Mouse (Mus musculus) liver, embryonic 15.5 days (tissue): ENCODE data around the gene Paox. TPM values are rescaled to one million over a fixed set of nuclear protein-coding genes. Genes with fewer than 3 reads are reported as not detected.

Experiments used
- ATAC-seq: fragments of 200-750 bp; cut with Nextera tagmentation; 2 replicates; pipeline ENCODE4 v1.8.0; 2017; ENCODE audit warnings: moderate number of reproducible peaks, mild to moderate bottlenecking, moderate library complexity; ENCODE audit not compliant: insufficient read depth
- H3K27ac ChIP-seq: fragments of 300-500 bp; sonication (generic); replicated peaks from 2 replicates; pipeline ENCODE4 v1.5.1; 2015; ENCODE audit warnings: mild to moderate bottlenecking, inconsistent platforms
- H3K27me3 ChIP-seq: fragments of 300-500 bp; sonication (generic); 2 replicates; pipeline ENCODE4 v1.6.1; 2015; ENCODE audit warnings: mild to moderate bottlenecking, inconsistent platforms
- H3K36me3 ChIP-seq: fragments of 300-500 bp; sonication (generic); replicated peaks from 2 replicates; pipeline ENCODE4 v1.6.1; 2015; ENCODE audit warnings: moderate library complexity, mild to moderate bottlenecking, inconsistent platforms
- H3K4me1 ChIP-seq: fragments of 300-500 bp; sonication (generic); replicated peaks from 2 replicates; pipeline ENCODE4 v1.6.1; 2015; ENCODE audit warnings: inconsistent platforms
- H3K4me2 ChIP-seq: fragments of 300-500 bp; sonication (generic); 2 replicates; pipeline ENCODE4 v1.6.1; 2015; ENCODE audit warnings: moderate library complexity, mild to moderate bottlenecking, inconsistent platforms
- H3K4me3 ChIP-seq: fragments of 300-500 bp; sonication (generic); replicated peaks from 2 replicates; pipeline ENCODE4 v1.5.1; 2015; ENCODE audit warnings: mild to moderate bottlenecking, inconsistent platforms
- H3K9ac ChIP-seq: fragments of 300-500 bp; sonication (generic); 2 replicates; pipeline ENCODE4 v1.6.1; 2015; ENCODE audit warnings: moderate library complexity, mild to moderate bottlenecking, inconsistent platforms
- H3K9me3 ChIP-seq: fragments of 300-500 bp; sonication (generic); replicated peaks from 2 replicates; pipeline ENCODE4 v1.6.1; 2016; ENCODE audit warnings: inconsistent platforms
- WGBS: fragments of 180-500 bp; shearing (Covaris S2); methylation state at CpG from one replicate; pipeline ENCODE4 v1.1.7; 2015; ENCODE audit warnings: mixed read lengths; ENCODE audit not compliant: insufficient replicate concordance; 5-methylcytosine and 5-hydroxymethylcytosine counted together
- polyA plus RNA-seq: library from polyadenylated mRNA; unstranded; fragments of >200 nt; fragmentation: Nextera tagmentation; extraction: Ambion mirVana; gene quantifications from 2 replicates; pipeline ENCODE4 v1.2.1, GENCODE M21; 2015

Paox gene
- polyA plus RNA-seq, 1 experiment from 2014 or later: 11.0 TPM

- no peak overlapping the region for H3K4me3 ChIP-seq
- no peak overlapping the region for H3K27ac ChIP-seq
- no peak for ATAC-seq
- no peak overlapping the region for H3K4me2 ChIP-seq
- H3K36me3 ChIP-seq: no peaks in the 10 kb centered on the region
- H3K27me3 ChIP-seq: no peaks in the 10 kb centered on the region
- H3K9me3 ChIP-seq: no peaks in the 10 kb centered on the region
- no peak overlapping the region for H3K9ac ChIP-seq
- no peaks in the 10 kb centered on the region for H3K4me1 ChIP-seq
- WGBS: 56% methylated on average over 5 of the region's 5 CpGs
Observed at GRCm38 (mm10) chr7:140094954-140095353, 20.6 kb upstream of the Paox start.

DNA sequence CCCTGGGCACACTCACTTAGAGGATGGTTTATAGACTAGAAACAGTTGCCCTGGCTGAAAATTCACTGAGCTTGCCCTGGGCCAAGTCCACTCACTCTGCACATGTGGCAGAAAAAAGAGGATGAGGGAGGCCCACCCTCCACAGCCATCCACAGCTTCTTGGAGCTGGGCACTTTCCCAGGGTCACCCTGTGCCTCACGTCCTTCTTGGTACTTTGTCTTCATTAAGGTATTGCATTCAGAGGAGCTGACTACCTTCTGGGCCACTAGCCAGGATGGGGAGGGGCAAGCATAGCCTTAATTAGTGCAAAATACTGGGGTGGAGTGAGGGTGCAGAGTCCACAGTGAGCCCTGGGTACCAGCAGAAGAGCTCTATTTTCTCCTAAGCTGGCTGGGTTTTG lies 20.0 kb upstream of the Paox start:
- no peaks in the 10 kb centered on the region for H3K9me3 ChIP-seq
- no peak overlapping the region for H3K9ac ChIP-seq
- H3K27me3 ChIP-seq: no peaks in the 10 kb centered on the region
- H3K4me3 ChIP-seq: no peak overlapping the region
- no peak overlapping the region for H3K4me2 ChIP-seq
- H3K4me1 ChIP-seq: no peaks in the 10 kb centered on the region
- WGBS: 47% methylated on average over 1 of the region's 1 CpGs
- no peaks in the 10 kb centered on the region for H3K36me3 ChIP-seq
- H3K27ac ChIP-seq: no peak overlapping the region
- ATAC-seq: no peak

DNA sequence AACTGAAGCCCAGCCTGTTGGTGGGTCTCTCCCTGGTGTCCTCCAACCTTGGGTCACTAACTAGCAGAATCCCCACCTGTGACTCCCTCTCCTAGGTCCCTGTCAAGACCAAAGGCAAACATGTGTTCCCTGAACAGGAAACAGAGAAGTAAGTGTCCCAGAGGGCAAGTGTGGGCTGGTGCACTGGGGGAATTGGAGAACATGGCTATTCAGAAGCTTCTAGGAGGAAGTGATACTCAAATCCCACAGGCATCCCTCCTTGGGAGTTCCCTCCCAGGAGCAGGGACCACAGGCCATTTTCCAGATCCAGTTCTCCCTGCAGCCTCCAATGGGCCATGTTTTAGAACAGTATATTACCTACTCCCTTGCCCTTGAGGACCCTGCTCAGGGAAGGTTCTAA lies 19.5 kb upstream of the Paox start:
- Histone ChIP-seq H3K36me3 (no peaks in the 10 kb centered on the region), H3K27me3 (no peaks in the 10 kb centered on the region), H3K9me3 (no peaks in the 10 kb centered on the region), H3K9ac (no peak overlapping the region), H3K4me2 (no peak overlapping the region), H3K4me1 (0 out of 2 replicates have a peak, but pooled peaks cover under 1% of the 10 kb centered on the region), H3K27ac (no peak overlapping the region), H3K4me3 (no peak overlapping the region)
- ATAC-seq: no peak

DNA sequence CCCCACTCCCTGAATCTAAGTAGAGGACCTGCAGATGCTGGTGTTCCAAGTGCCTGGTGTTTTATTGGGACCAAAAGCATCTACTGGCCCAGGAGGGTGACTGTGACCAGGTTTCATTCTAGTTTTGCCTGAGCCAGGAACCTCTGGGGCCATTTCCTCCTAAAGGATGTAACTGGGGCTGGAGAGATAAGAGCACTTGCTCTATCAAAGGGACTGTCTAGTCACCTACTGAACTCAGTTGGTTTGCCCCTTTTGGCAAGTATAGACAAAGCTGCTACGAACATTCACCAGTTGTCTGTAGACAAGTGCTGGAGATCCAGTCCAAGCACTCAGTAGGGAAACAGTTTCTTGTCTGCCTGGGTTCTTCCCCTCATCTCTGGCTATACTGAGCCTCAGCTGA lies 17.1 kb upstream of the Paox start:
- H3K27ac ChIP-seq: no peak overlapping the region
- peaks cover 18% of the 10 kb centered on the region for H3K4me1 ChIP-seq
- no peaks in the 10 kb centered on the region for H3K36me3 ChIP-seq
- H3K4me3 ChIP-seq: no peak overlapping the region
- no peaks in the 10 kb centered on the region for H3K27me3 ChIP-seq
- H3K9ac ChIP-seq: no peak overlapping the region
- no peak for ATAC-seq
- H3K9me3 ChIP-seq: no peaks in the 10 kb centered on the region
- WGBS: 43% methylated on average over 1 of the region's 1 CpGs
- H3K4me2 ChIP-seq: no peak overlapping the region

DNA sequence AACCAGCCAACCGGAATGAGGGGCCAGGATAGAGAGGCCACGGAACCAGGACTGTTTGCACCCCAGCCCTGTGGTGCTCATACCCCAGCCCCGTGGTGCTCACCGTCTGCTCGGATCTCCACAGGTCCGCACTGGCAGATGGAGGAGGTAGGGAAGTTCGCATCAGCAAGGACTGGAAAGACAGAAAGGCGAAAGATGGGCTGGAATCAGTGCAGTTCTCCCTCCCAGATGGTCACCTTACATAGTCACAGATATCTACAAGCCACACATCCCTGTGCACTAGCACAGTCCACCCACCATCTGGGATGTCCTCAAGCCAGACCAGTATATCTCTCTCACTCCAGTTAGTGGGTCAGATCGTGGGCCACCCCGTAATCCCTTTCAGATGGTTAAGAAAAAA lies 14.1 kb upstream of the Paox start:
- Histone ChIP-seq H3K27ac (no peak overlapping the region), H3K4me1 (peaks cover 18% of the 10 kb centered on the region), H3K9ac (peak overlapping the region; percentile 4; the same call in 1 of the 2 replicates), H3K36me3 (peaks cover 9% of the 10 kb centered on the region), H3K9me3 (no peaks in the 10 kb centered on the region), H3K4me2 (peak overlapping the region; percentile 72), H3K4me3 (peak overlapping the region; percentile 46), H3K27me3 (no peaks in the 10 kb centered on the region)
- ATAC-seq: no peak
- WGBS: 80% methylated on average over 10 of the region's 10 CpGs

DNA sequence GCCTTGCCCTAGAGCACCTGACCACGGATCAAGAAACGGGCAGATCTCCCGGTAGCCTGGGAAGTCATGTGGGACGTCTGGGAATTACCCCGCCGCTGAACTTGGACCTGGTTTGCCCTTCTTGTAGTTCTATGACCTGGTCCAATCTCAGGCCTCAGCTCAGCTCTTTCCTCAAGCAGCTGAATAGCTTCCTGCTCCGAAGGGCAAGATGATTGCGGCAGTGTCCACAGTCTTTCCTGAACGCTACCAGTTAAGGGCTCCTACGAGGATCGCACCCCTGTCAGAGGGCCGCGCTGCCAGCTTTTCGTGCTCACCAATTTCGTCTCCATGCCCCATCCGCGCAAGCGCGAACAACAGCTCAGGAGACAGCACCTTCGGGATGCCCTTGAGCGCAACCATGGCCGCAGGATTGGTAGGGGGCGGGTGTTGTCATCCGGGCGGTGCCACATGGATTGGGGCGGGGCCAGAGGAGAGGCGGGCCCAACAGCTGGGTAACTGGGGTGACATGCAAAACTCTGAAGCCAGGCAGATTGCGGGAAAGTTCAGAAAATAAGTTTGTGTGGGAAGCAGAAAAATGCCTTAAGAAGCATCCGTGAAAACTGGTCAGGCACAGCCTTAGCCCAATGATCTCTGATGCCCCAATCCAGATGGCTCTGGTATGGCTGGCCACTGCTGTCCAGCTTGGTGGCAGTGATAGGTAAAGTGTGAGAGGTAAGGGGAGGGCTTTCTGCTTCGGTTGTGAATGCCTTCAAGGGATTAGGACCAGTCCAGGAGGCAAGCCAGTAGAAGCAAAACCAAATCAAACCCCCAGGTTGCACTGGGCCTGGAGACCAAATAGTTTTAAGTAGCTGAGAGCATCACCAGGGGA lies 13.4 kb upstream of the Paox start, which contains the start of gene Fuom:
Gene Fuom (minus strand): TSS at position 449 of the 868 bp plus-strand sequence.
- Histone ChIP-seq H3K4me3 (peak within 1 kb of the TSS; percentile 46), H3K27ac (no peak within 1 kb of the TSS), H3K9ac (peak within 1 kb of the TSS; percentile 4), H3K27me3 (no peaks in the 10 kb centered on the region), H3K9me3 (no peaks in the 10 kb centered on the region), H3K4me1 (peaks cover 18% of the 10 kb centered on the region), H3K36me3 (peaks cover 14% of the 10 kb centered on the region), H3K4me2 (peak within 1 kb of the TSS; percentile 72)
- 3% methylated on average over 30 of the region's 30 CpGs for WGBS
- ATAC-seq: peak; percentile 82

DNA sequence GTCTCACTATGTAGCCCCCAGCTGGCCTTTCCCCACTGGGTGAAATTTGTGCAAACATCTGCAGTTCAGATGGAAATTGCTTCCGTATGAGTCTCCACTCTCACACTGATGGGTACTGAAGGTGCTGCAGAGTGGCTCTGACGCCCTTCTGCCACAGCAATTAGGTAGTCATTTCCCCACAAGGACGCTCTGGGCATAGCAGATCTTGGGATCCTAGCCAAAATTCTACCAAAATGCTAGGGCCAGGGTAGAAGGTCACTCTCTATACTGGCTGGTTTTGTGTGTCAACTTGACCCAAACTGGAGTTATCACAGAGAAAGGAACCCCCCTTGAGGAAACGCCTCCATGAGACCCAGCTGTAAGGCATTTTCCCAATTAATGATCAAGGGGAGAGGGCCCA lies 11.6 kb upstream of the Paox start:
- H3K4me3 ChIP-seq: no peak overlapping the region
- no peaks in the 10 kb centered on the region for H3K27me3 ChIP-seq
- H3K4me1 ChIP-seq: peaks cover 18% of the 10 kb centered on the region
- no peak for ATAC-seq
- H3K4me2 ChIP-seq: no peak overlapping the region
- H3K27ac ChIP-seq: no peak overlapping the region
- no peaks in the 10 kb centered on the region for H3K9me3 ChIP-seq
- no peak overlapping the region for H3K9ac ChIP-seq
- 64% methylated on average over 4 of the region's 4 CpGs for WGBS
- peaks cover 28% of the 10 kb centered on the region for H3K36me3 ChIP-seq

GRCm38 (mm10) chr7:140111943-140112342 lies 3.7 kb upstream of the Paox start:
- Histone ChIP-seq H3K27me3 (no peaks in the 10 kb centered on the region), H3K4me3 (no peak overlapping the region), H3K4me1 (peaks cover 17% of the 10 kb centered on the region), H3K4me2 (no peak overlapping the region), H3K36me3 (peaks cover 52% of the 10 kb centered on the region), H3K9me3 (no peaks in the 10 kb centered on the region), H3K9ac (no peak overlapping the region), H3K27ac (0 out of 2 replicates have a peak overlapping the region, but pooled peaks have one; percentile 6)
- 49% methylated on average over 3 of the region's 3 CpGs for WGBS
- no peak for ATAC-seq

- ATAC-seq: peak; percentile 95
- Histone ChIP-seq H3K27ac (peak within 1 kb of the TSS; percentile 82), H3K4me3 (peak within 1 kb of the TSS; percentile 68), H3K36me3 (peaks cover 13% of the 10 kb centered on the region; the same call in 1 of the 2 replicates), H3K4me2 (peak within 1 kb of the TSS; percentile 89), H3K9me3 (no peaks in the 10 kb centered on the region), H3K4me1 (peaks cover 21% of the 10 kb centered on the region), H3K27me3 (no peaks in the 10 kb centered on the region), H3K9ac (peak within 1 kb of the TSS; percentile 62)
- 2% methylated on average over 28 of the region's 28 CpGs for WGBS
Observed at GRCm38 (mm10) chr7:140116329-140117054, 893 bp downstream of the Paox start, which contains the start of gene Echs1. Echs1 (minus strand) TSS chr7:140116476.

DNA sequence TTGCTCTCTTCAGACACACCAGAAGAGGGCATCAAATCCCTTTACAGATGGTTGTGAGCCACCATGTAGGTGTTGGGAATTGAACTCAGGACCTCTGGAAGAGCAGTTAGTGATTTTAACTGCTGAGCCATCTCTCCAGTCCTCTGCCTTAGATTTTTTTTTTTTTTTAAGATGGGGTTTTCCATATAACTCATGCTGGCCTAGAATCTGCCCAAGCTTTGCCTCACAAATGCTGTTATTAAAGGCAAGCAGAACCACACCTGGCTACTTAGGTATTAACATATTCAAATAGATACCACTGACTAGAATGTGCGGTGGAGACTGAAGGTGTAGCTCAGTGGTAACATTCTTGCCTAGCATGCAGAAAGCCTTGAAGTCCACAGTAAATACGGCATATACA lies 4.9 kb downstream of the Paox start:
- Histone ChIP-seq H3K36me3 (no peaks in the 10 kb centered on the region), H3K9ac (no peak overlapping the region), H3K4me1 (peaks cover 33% of the 10 kb centered on the region), H3K27ac (no peak overlapping the region), H3K27me3 (no peaks in the 10 kb centered on the region), H3K4me2 (no peak overlapping the region), H3K4me3 (no peak overlapping the region), H3K9me3 (no peaks in the 10 kb centered on the region)
- WGBS: 74% methylated on average over 2 of the region's 2 CpGs
- no peak for ATAC-seq

GRCm38 (mm10) chr7:140121338-140121910 lies 5.8 kb downstream of the Paox start:
- Histone ChIP-seq H3K27me3 (no peaks in the 10 kb centered on the region), H3K36me3 (no peaks in the 10 kb centered on the region), H3K9me3 (no peaks in the 10 kb centered on the region), H3K4me1 (peaks cover 32% of the 10 kb centered on the region), H3K4me3 (no peak overlapping the region), H3K27ac (no peak overlapping the region), H3K4me2 (no peak overlapping the region), H3K9ac (no peak overlapping the region)
- no peak for ATAC-seq
- 55% methylated on average over 13 of the region's 13 CpGs for WGBS
